Mouse (Mus musculus): ENCODE results near the gene Nphp4.

Nphp4 gene

DNA sequence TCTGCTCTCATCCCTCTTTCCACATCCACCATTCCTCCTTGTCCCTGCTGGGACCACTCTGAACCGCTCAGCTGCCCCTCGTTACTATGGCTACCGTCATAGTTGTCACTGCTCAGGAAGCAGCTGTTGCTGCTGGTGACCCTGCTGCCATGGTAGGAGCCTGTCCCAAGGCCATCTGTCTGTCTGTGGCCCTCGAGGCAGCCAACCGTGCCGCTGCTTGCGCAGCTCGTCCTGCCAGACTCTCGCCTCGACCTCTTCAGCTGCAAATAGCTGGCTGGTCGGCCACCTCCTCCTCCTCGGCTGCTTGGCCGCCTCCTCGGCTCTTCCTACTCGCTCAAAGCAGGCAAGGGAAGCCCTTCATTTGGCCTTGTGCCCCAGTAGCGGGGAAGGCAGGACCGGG lies 81.7 kb downstream of the Nphp4 start:
- DNase-seq (ENCODE audit: low read depth, low spot score), result no peak

DNA sequence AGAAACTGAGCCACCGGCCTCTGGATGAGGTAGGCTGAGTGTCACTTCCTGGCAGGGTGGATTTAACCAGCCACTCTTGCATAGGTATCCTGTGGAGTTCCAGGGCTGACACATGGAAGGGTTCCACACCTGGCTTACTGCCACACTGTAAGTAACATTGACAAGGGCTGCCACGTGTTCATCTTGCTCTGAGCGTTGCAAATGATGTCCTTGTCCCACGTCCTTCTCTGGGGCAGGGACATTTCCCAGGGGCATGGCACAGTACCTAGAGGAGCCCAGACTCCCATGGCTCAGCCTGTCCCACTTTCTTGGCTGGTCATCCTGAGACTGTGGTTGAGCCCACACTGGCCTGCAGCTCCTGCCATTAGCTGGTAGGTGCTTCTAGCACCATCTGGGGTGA lies 91.5 kb downstream of the Nphp4 start:
- no peak for DNase-seq (ENCODE audit: low read depth, low spot score)

DNA sequence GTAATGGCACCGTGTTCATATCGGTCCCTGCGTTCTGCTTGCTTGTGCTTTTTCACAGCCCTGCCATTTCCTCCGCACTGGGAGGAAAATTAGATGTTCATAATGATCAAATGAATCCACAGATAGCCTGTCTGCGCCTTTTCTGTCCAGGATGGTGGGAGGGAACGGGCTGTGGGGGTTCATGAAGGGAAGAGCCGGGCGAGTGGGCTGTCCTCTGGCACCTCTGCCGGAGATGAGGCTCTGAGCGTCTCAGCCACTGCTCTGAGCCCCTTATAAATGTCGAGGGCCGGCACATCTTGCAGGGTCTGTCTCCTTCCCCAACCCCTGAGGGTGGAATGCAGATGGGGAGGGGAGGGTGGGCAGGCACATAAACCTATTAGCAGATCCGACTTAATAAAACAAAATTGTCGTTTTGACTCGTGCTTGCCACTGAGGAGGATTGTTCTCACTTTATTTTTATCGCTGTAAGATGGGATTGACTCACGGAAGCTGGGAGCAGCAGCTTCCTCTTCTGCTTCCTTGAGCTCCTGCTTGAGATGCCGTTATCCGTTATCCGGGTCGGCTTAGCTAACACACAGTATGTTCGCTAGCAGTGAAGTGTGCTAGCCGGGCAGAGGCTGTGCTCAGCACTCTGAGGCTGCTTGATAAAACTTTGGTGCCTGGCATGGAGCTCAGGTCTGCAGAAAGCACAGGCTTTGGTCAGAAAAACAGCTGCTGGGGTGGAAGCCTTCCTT lies 92.3 kb downstream of the Nphp4 start:
- no peak for DNase-seq (ENCODE audit: low read depth, low spot score)

DNA sequence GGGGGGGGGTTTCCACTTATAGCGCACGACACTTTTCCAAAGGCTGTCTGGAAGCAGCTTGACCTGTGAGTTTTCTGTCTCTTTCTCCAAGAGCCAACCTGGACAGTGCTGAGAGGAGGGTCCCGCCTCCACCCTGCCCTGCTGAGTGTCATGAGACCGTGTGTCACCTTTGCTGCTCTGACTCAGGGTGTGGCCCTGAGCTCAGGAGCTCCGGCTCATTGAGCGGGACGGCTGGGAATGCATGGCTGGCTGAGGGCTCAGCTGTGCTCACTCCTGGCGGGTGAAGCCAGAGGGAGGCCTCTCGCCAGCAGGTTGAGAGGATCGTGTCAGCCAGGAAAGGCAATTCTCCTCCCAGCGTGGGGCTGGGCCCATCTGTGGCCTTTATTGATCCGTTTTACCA lies 97.8 kb downstream of the Nphp4 start:
- DNase-seq (ENCODE audit: low read depth, low spot score), result no peak

DNA sequence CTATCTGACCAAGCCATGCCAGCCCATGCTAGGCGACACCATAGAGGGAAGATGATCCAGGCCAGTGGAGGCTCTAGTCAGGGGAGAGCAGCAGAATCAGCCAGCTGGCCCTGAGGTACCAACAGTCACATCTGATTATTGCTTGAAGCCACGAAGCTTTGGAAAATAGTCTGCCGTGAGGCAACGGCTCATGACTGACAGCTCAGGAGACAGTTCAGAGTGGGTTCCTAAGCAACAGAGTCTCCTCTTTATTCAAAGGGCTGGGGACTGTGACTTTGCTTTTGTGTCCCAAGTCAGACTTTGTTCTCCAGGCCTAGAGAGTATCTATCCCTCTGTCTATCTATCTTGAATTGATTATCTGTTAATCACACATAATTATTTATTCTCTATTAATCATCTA lies 100.3 kb downstream of the Nphp4 start:
- DNase-seq (ENCODE audit: low read depth, low spot score), result no peak

DNA sequence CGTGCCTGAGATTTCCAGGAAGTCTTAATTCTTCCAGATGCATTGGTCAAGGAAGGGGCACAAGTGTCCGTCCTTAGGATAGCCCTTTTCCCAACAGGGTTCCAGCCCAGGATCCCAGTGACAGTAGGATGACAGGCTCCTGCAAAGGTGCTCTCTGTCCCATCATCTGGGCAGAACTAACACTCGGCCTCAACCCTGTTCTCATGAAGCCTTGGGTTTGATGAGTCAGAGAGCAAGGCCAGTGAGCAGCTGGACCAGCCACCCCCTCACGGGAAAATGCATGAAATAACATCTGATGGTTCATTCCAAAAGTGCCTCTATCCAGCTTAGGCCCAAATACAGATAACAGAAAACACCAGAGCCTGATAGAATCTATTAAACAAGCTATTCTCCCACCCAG lies 103.5 kb downstream of the Nphp4 start:
- DNase-seq (ENCODE audit: low read depth, low spot score), result no peak

DNA sequence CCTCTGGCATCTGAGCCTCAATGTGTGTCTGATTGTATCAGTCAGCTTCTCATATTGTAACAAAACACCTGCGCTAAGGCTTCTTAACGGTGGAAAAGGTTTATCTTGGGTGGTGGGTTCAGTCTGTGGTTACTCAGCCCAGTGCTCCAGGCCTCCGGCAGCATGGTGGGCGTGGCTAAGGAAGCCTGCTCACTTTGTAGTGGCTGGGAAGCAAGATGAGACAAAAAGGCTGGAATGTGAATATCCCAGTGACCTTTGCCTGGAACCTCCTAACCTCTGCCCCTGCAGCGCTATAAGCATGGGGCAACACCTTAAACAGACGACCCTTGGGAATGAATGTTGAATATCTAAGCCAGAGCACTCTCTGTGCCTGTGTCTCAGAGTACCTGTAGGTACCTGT lies 105.7 kb downstream of the Nphp4 start:
- no peak for DNase-seq (ENCODE audit: low read depth, low spot score)

DNA sequence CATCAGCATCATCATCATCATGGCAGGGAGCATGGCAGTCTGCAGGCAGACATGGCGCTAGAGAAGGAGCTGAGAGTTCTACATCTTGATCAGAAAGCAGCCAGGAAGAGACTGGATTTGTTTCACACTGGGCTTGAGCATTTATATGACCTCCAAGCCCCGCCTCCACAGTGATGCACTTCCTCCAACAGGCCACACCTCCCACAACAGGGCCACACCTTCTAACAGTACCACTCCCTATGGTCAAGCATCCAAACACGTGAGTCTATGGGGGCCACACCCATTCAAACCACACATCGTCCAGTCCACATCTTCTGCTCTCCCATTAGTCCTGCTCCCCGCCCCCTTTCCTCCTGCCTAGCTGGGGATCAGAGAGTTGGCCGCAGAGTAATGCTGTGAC lies 107.1 kb downstream of the Nphp4 start:
- no peak for DNase-seq (ENCODE audit: low read depth, low spot score)

DNA sequence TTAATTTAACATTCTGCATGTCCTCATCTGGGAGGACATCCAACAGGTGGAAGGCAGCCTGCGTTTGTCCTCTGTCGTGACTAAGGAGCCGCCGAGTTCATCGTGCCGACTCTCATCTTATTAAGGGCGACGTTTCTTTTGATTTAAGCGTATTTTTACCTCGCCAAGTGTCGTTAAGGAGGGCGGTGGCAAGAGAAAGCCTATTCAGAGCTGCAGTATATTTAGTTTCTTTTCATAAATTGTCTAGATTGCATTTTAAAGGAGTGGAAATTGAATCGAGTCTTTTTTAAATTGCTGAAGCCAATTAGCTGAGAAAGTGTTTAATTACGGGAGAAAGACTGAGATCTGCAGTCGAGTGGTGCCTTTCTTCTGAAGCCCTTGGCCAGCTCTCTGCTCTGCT lies 109.0 kb downstream of the Nphp4 start:
- no peak for DNase-seq (ENCODE audit: low read depth, low spot score)

DNA sequence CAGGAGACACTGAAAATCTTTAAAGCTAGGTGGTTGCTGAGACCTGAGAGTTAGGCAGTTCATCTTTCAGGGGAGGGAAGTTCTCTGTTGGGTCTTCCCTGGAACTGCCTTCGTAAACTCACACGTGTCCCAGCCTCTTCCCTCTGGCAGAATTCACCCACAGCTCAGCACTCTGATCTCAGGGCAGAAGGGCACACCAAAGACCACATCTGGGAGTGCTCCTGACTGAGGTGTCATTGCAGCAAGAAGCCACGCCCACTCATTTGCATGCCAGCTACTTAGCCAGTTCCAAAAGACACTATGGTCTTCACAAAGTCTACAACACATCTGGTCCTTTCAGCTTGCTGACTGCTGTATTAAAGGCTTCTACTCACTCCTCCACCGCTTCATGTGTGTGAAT lies 109.7 kb downstream of the Nphp4 start:
- no peak for DNase-seq (ENCODE audit: low read depth, low spot score)

DNA sequence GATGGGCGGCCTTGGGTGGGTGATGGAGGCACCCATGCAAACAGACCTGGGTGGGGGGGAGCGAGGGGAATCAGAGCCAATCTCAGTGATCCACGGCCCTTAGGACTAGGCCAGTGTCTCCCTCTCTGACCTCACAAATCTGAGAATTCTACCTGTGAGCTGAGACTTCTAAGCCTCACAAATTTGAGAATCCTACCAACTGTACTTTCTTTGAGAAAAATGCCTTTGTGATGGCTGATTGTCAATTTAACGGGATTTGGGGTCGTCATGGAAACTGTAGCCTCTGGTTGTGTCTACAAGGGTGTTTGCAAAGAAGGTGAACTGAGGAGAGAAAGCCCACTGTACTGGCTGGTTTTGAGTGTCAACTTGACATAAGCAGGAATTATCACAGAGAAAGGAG lies 127.8 kb downstream of the Nphp4 start:
- DNase-seq (ENCODE audit: low read depth, low spot score), result no peak

DNA sequence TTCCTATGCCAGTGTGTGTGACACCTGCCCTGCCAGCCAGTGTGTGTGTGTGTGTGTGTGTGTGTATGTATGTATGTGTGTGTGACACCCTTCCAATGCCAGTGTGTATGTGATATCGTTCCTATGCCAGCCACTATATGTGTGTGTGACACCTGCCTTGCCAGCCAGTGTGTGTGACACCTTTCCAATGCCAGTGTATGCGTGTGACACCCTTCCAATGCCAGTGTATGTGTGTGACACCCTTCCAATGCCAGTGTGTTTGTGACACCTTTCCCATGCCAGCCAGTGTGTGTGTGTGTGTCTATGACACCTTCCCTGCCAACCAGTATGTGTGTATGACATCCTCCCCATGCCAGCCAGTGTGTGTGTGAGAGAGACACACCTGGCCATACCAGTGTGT lies 132.7 kb downstream of the Nphp4 start:
- DNase-seq (ENCODE audit: low read depth, low spot score), result no peak

DNA sequence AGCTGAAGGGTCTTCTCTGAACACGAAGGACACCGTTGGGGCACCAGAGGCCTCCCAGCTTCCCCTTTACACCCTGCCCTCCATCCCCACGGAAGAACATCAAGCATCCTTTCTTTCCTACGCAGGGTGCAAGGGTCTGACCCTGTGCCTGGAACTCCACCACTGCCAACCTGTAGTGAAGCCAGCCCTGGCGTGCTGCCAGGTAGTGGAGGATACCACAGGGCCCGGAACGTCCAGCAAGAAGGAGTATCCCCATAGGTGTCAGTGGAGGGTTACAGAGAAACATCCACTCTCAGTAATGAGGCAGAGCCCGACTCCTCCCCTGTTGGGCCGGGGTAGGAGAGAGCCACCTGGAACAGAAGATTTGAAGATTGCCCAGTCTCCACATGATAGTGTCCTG lies 133.5 kb downstream of the Nphp4 start:
- DNase-seq (ENCODE audit: low read depth, low spot score), result no peak
